Mouse (Mus musculus): ENCODE results near the gene Manea.
"Not testable (repeated sequence)": the region's sequence is repeated elsewhere in the genome, so short reads cannot be mapped to it uniquely, and the experiment has no call there.

Gene Manea

DNA sequence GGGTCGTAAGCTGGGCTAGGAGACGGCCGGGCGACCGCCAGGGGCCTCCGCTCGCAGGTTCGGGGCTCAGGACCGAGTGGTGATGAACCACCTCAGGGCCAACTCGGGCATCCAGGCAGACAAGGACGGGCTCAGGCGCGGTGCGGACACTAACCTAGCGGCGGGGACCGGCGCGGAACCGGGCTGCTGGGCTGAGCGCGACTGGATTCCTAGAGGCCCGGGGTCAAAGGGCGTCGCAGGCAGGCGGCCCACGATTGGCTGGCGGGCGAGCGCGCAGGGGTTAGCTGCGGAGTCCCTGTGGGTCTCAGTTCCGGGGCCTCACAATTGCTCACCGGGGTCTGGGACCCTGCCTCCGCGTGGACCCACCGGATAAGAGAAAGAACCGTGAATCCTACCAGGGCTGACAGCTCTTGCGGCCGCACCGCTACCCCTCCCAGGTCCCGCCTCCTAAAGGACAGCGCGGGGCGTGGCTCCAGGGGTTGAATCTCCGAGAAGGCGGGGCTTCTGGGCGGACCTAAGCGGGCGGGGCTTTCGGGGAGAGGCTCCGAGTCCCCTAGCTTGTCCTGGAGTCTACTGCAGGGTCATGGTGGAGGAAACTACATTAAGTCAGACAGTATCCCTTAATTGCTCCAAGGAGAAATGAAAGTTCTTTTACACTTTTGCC, at the start of gene Manea:
TSS of gene Manea (minus strand) at position 449 of the 664 bp plus-strand sequence.
- in situ Hi-C loops (cut with MboI), result no loop called here

GRCm38 (mm10) chr4:26354616-26355015, 7.9 kb upstream of the Manea start:
- in situ Hi-C loops (cut with MboI), result no loop called here

DNA sequence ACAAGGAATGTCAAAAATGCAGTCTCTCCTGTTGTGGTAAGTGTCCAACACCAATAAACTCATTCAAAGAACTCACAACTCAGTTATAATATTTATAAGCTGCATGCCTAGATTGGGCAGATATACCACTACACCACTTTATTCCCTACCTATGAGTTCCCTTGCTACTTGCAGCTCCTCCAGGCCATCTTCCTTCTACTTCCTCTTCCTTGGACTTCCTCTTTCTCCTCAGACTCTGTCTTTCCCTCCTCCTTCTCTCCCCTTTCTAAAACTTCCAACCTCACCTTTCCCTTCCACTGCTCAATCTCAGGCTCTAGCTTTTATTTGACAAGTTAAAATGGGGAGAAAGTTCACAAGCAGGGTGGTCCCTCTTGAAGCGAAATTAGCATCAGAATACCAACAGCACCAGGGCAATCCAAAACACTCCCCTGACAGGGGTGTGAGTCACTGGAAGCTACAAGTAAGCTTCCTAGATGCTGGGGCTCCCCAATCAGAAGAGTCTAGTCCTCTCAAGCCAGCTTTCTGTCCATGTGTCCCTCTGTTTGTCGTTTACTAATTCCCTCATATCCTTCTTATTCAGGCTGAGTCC, 7.0 kb upstream of the Manea start:
- in situ Hi-C loops (cut with MboI), result no loop called here

DNA sequence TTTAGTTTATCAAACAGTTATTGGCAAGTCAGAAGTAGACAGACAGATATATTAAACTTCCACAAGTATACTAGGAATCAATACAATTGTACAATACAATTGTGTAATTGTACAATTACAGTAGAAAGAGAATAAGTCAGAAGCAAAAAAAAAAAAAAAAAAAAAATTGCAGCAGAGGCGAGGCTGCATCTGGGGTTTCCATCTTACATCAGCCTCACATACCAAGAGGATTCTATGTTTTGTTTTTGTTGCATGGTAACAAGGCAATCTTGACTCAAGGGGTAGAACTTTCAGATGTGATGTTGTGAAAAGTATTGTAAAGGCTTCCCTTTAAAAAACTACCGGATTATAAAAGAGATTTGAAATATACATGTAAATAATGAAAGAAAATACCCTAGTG, 548 bp upstream of the Manea start:
- in situ Hi-C loops (cut with MboI), result no loop called here

GRCm38 (mm10) chr4:26345741-26346442, 799 bp downstream of the Manea start:
- in situ Hi-C loops (cut with MboI), result no loop called here

DNA sequence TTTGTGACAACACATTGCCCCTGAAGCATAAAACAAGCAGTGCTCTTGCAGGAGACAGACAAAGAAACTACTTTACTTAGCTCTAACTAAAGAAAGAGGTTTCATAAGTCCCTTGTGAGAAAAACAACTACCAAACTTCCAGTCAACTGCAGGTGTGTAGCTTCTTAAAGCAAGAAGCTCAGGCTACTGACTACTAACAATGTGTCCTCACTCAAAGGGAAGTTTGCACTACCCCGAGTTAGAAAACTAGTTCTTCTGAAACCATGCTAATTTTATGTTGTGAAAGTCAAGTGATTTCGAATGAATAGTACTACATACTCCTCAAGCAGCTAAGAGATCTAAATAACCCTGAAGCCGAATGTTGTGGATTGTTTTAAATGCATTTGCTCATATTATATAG, 1.6 kb downstream of the Manea start:
- in situ Hi-C loops (cut with MboI), result no loop called here

DNA sequence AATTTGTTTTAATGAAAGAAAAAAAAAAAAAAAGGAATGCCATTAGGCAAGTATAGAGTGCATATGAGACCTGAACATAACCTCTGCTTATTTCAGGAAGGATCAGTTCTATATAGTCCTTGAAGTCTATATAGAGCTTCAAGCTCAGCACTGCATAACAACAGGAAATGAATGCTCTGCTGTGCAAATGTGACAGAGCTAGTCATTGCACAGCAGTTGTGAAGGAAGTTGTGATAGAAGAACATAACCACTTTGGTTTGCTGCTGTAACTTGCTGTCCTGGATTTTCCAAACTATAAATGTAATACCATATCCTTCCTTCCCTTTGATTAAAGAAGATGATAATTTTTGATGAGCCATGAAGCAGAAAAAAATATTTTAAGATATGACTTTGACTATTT, 4.3 kb downstream of the Manea start:
- in situ Hi-C loops (cut with MboI), result no loop called here

GRCm38 (mm10) chr4:26338604-26339003, 8.1 kb downstream of the Manea start:
- in situ Hi-C loops (cut with MboI), result no loop called here

DNA sequence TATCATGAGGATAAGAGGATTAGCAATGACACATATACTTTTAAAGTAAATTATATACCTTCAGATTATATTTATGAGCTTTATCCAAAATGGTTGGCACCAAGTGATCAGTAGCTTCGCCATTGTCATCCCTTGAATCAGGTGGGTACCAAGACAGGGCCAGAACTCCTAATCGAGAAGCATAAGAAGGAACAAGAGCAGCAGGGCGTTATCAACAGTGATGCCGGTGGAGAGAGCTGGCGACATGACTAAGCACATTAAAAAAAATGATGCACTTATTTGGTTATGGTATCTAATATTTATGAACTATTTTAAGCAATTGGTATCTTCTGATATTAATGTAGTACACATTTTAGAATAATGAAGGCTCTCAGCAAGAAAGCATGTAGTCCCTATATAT, 10.1 kb downstream of the Manea start:
- in situ Hi-C loops (cut with MboI), result no loop called here

DNA sequence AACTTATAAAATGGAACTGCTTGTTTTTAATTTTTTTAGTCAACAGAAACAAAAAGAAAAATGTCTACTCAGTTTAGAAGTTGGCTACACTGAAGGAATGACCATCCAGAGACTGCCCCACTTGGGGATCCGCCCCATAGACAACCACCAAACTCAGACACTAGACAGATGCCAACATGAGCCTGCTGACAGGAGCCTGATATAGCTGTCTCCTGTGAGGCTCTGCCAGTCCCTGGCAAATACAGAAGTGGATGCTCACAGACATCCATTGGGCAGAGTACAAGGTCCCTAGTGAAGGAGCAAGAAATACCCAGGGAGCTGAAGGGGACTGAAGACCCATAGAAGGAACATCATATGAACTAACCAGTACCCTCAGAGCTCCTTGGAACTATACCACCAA, 42.0 kb downstream of the Manea start:
- in situ Hi-C loops (cut with MboI), result not testable (repeated sequence)

GRCm38 (mm10) chr4:26277112-26277716, 69.5 kb downstream of the Manea start:
- in situ Hi-C loops (cut with MboI), result no loop called here

GRCm38 (mm10) chr4:26276264-26276663, 70.4 kb downstream of the Manea start:
- in situ Hi-C loops (cut with MboI), result no loop called here

DNA sequence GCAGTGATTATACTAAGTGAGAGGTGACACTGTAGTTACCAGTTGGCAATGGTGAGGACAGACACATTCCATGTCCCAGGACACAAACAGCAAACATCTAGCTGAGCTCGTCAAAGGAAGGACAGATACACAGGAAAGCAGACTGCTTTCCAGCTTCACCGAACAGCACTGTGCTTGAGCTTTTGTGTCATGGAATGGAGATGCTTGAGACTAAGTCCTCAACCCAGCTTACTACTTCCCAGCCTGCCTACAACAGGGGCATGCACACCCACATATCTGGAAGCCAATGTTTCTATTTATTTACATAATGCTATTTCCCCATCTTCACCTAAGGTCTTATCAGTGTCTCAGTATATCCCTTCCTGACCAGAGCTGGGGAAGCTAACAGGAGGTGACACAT, 70.9 kb downstream of the Manea start:
- in situ Hi-C loops (cut with MboI), result no loop called here

Data from mature B cell (primary cell).